Mouse (Mus musculus) kidney, adult 2 months (tissue): ENCODE measurements at regions not wholly inside any gene's neighbourhood (a gene's known extent, or its start where the extent isn't known, plus 50 kb on each side); places are given as distances from the start of the nearest gene placed in this dataset.

Experiments
- CTCF ChIP-seq: fragments of 200-500 bp; conservative IDR thresholded peaks from 2 replicates; pipeline ENCODE4 v1.5.1; 2011; ENCODE audit warnings: low read depth, mild to moderate bottlenecking, control low read depth, low read length, moderate library complexity, mixed read lengths; ENCODE audit not compliant: insufficient read depth, insufficient read length
- POLR2A ChIP-seq: fragments of 200-500 bp; IDR thresholded peaks from one replicate; pipeline ENCODE4 v1.6.1; 2011; ENCODE audit warnings: low read depth, low read length, control low read depth

DNA sequence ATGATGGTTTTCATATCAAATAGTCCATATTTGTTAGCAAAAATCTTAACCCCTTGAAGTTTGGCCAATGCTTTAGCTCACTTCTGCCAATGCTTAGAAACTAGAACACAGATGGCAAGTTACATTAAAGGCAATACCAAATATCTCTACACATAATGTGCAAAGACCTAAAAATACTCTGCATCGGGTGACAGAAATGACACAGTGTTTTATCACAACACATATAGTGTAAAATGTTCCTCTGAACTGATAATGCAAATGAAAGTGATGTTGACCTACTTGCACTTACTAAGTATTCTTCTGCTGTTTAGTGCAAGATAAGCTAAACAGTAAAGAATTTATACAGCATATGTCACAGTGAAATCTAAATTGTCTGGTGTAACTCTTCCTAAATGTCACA lies 55.1 kb upstream of the Fbxl4 start:
- TF ChIP-seq CTCF (no peak), POLR2A (no peak)
